Mouse (Mus musculus) 3134 (cell line): ENCODE results near the gene Grik3.

Experiments used
- DNase-seq: peaks from one replicate; pipeline ENCODE4 v3.0.0-alpha.2; 2011; ENCODE audit warnings: low spot score; ENCODE audit not compliant: insufficient read length; ENCODE audit errors: extremely low read depth

Grik3 gene

DNA sequence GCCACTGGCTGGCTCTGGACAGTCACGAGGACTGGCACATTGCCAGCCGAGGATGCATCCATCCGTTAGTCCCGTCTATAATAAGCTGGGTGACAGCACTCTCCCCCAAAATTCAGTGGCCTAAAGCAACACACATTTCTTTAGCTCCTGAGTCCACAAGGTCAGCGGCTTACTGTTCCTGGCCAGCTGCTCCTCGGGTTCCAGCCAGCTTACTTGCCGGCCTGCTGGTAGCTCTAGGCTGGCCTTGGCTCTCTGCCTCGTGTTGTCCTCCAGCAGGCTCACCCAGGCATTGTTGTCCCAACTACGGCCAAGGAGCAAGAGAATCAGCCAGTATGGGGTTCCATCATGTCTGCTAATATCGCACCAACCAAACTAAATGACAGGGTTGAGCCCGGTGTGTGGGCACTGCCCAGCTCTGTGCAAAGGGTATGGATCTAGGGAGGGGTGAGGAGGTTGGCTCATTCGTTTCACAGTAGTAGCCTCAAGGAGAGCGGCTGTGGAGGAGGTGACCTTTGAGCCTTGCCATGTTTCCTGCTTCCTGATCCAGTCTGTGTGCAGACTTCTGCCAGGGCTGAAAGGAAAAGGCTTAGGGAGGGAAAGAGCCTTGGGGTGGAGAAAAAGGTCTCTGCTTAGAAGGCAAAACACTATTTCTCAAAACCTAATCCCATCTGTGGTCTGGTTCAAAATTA, 146.3 kb downstream of the Grik3 start:
- no peak for DNase-seq

- no peak for DNase-seq
These were observed 146.9 kb downstream of the Grik3 start for GRCm38 (mm10) chr4:125637364-125637763.

DNA sequence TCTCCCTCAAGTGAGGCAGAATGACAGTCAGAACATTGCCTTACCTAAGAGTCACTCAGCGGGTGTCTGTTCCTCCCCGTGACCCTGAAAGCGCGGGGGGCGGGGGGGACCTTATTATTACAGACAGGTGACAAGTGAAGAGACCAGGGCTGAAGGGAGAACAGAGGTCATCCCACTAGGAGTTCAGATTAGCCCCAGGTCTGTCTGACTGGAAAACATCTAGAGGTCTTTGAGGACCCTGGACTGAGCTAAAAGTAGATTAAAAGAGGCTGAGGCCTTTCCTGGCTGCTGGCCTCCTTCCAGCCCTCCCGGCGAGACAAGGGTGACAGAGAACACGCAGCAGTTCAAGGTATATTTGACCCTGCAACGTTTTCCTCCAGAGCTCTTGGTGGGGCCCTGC, 150.0 kb downstream of the Grik3 start:
- DNase-seq = no peak

- no peak for DNase-seq
These were observed 150.6 kb downstream of the Grik3 start for GRCm38 (mm10) chr4:125640921-125641663.

- no peak for DNase-seq
These were observed 154.4 kb downstream of the Grik3 start for GRCm38 (mm10) chr4:125644581-125645568.

GRCm38 (mm10) chr4:125651676-125652246, 161.3 kb downstream of the Grik3 start:
- DNase-seq = no peak

GRCm38 (mm10) chr4:125656031-125656430, 165.5 kb downstream of the Grik3 start:
- no peak for DNase-seq

DNA sequence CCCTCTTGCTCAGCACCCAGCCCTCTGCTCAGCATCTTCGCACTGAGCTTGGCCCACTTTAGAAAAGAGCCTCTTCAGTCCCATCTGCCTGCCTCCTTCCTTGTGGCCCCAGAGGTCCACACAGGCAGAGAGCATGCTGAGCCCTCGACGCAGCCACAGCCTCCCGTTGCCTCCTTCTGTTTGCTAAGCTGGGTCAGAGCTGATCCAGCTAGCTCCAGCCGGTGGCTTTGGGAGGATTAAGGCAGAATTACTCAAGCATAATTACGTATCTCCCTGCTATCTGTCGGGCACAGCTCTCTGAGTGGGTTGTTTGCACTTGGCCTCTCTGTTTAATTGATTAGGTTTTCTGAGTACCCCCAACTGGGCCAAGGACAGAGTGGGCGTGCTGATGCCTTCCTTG, 167.9 kb downstream of the Grik3 start:
- no peak for DNase-seq

GRCm38 (mm10) chr4:125661982-125662381, 171.5 kb downstream of the Grik3 start:
- no peak for DNase-seq

DNA sequence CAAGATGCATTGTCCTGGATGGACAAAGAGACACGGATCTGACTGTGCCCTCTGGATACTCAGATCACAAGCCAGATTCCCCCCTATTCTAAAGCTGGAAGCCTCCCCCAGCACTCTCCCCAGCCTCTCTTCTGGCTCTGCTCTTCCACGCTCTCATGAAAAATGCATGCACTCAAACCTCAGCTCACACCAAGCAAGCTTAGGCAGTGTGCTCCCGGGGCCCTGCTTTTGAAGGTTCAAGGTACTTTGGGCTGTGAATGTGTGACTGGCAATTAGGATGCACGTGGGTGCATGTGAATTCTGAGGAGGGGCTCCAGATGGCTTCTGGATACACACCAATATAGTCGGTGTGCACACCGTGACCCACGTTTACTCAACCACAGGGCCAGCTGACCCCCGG, 172.8 kb downstream of the Grik3 start:
- DNase-seq = no peak

DNA sequence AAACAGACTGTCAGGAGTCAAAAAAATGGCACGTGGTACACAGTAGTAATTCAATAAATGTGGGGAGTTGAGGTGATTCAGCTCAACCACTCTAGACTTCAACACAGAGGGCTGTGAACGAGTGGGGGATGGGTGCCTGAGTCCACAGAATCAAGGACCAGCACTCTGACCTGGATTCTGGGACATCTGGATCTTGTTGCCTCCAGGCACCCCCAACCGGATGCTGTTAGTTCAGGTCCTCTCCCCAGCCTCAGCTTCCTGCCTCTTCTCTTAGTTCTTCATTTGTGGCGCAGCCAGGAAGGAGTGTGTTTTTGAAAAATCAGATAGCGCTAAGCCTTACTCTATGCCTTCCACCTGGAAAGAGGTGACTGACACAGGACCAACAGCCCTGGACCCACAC, 175.5 kb downstream of the Grik3 start:
- DNase-seq = no peak

DNA sequence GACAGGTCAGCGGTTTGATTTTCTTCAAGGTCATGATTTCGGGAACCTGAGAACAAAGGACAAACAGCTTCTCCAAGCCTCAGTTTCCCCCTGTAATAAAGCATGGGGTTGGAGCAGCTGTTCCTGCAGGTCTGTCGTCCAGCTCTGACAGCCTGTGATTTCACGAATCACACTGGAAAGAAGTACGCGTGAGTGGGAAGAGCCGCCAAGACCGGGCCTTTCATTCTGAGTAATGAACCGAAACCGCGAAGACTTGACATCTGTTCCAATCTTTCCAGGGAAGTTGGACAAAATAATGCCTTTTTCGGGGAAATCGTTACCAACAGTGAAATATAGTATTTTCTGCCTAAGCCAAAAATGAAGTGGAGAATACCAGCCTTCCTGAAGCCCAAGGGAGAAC, 191.5 kb downstream of the Grik3 start:
- no peak for DNase-seq

DNA sequence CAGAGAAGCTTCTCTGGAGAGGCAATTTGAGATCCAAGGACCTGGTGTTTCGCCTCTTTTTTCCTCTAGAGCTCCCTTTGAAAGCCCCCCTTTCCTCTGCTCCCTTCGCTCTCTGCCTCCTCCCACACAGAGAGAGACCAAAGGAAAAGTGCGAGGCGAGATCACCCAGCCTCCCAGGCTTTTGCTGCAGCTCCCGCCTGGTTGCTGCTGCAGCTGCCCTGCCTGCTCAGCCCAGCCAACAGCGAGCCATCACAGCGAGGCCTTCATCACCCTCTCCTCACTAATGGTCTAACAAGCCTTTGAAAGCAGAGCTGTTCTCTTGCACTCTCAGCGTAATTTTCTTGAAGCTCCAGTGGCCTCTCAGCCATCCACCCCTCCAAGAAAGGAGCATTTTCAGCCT, 196.6 kb downstream of the Grik3 start:
- no peak for DNase-seq

GRCm38 (mm10) chr4:125695431-125695830, 204.9 kb downstream of the Grik3 start:
- no peak for DNase-seq

DNA sequence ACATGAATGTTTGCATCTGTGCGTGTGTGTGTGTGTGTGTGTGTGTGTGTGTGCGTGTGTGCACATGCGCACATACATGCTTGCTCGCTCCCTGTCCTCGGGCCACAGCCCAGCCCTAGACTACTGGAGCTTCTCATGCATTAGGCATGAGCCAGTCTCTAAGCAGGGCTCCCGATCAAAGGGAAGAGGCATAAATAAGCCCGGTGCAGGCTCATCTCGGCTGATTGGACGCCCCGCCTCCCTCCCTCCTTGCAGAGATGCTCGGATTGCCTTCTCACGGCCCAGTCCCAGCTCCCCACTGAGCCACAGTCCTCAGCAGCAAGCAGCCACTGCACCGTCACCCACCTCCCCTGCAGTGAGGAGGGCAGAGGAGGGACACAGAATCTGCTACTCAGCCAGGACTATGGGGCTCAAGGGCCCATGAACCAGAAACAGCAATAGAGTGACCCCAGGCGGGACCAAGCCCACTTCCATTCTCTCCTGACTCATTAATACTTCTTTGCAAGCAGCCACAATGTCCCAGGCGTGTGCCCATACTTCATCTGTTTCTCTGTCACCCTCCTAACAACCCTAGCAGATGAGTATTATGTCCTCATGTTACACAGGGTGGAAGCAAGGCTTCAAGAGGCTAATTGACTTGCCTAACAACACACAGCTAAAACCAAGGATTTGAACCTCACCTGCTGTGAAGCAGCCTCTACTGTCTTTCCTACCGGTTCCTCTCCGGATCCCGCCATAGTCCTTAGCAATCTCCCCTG, 205.9 kb downstream of the Grik3 start:
- DNase-seq = no peak

DNA sequence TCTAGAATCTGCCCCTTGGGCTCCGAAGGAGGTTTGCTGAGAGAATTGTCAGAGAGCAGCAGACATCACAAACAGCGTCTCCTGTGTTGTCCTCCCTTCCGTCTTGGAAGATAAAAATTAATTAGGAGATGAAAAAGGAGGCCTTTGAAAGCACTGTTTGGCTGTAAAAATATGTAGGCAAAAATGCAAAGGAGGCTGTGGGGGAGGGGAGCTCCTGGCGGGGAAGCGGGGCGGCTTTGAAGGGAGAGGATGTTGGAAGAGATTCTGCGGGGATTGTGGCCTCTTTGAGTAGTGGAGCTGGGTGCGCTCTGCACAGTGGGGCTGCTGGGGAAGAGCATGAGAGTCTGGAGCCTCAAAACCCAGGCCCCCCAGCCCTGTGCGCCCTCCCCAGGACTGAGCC, 207.1 kb downstream of the Grik3 start:
- DNase-seq = no peak

DNA sequence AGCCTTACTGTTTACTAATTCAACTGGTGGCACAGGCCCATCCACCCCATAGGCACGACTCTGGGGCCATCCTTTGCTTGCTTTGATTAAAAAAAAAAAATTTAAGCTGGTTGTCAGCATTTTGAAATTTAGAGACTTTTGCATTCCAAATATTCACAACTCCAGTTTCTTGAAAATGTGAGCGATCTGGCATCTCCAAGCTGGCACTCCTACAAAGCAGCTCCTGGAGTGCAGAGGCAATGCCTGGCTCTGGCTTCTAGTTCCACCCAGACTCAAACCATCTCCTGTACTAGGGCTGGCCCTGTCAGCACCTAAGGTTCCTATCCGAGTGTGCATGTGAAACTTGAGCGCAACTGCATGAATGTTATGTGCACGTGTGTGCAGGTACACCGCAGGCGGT, 208.6 kb downstream of the Grik3 start:
- no peak for DNase-seq

- DNase-seq = no peak
These were observed 209.8 kb downstream of the Grik3 start for GRCm38 (mm10) chr4:125700331-125700730.

- peak; percentile 63 for DNase-seq
These were observed 212.3 kb downstream of the Grik3 start for GRCm38 (mm10) chr4:125702607-125703309.

GRCm38 (mm10) chr4:125703310-125703690, 212.8 kb downstream of the Grik3 start:
- DNase-seq = no peak
